Mouse (Mus musculus): Measurements from ENCODE around the gene 9530003J23Rik. TPM values are rescaled to one million over a fixed set of nuclear protein-coding genes. Genes with fewer than 3 reads are reported as not detected.
"Not testable (repeated sequence)": the region's sequence is repeated elsewhere in the genome, so short reads cannot be mapped to it uniquely, and the experiment has no call there.

9530003J23Rik gene
- total RNA-seq (2021): not detected

- no peak for DNase-seq
Observed at GRCm38 (mm10) chr10:117238603-117239002, at the start of gene 9530003J23Rik. 9530003J23Rik (minus strand) TSS chr10:117238703.

DNA sequence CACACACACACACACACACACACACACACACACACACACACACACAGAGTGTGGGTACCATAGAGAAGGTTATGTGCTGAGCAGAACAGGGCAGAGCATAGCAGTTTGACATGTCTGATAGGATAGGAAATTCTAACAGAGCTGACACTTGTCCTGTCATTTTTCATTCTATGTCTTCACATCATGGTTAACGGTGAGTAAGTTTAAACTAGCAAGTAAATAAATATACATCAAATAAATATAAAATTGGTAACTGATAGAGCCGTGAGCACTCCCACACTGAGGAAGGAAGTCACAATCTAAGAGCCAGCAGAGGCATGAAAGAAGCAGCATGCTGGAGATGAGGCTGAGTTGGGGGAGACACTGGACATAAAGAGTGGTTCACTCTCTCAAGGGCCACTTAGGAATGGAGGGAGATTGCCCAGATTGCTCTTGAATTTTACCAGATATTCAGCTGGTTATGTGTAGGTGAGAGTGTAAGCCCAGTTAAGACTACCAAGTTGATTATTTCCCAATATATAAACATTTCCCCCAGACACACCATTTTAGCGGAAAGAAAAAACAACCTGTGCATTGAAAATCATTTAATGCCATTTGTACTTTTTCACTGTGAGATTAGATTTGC, 48.8 kb upstream of the 9530003J23Rik start:
- no peak for DNase-seq

GRCm38 (mm10) chr10:117286366-117286970, 48.0 kb upstream of the 9530003J23Rik start:
- no peak for DNase-seq

DNA sequence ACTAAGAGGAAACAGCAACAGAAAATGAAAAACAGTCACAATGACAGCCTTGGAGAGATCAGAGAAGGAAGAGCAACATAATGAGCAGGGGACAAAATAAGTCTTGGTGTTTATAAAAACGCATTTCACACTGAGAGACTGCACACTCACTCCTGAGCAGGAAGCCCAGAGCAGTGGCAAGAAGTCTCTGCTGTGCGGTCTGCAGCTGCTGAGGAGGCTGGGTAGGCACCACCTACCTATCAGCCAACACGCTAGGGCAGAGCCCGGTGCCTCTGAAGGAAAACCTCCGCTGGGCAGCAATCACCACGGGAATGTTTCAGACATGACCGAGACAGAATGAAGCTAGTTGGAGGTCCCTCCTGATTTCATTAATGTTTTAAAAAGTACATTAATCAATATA, 47.1 kb upstream of the 9530003J23Rik start:
- DNase-seq: not testable (repeated sequence)

- no peak for DNase-seq
Observed at GRCm38 (mm10) chr10:117284578-117285520, 46.3 kb upstream of the 9530003J23Rik start.

DNA sequence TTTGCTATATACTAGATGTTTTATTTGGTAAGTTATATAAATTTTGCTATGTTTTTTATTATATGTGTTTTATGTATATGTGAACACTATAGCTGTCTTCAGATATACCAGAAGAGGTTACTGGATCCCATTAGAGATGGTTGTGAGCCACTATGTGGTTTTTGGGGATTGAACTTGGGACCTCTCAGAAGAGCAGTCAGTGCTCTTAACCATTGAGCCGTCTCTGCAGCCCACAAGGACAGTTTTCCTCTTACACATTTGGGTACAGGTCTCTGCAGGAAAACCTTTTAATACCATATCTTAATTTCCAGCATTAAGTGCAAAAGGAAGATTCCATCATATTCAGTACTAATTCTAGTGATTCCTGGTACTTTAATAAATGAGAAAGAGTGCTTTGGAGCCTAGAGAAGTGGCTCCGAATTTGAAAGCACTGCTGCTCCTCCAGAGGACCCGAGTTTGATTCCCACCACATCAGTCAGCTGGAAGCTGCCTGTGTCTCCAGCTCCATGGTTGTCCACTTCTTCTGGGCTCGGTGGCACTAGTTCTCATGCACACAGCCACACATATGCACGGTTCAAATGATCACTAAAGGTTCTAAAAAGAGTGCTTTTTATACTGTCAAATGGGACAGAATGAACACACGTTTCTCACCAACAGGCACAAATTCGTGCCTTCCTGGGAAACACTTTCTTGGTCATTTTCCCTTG, 45.5 kb upstream of the 9530003J23Rik start:
- no peak for DNase-seq

DNA sequence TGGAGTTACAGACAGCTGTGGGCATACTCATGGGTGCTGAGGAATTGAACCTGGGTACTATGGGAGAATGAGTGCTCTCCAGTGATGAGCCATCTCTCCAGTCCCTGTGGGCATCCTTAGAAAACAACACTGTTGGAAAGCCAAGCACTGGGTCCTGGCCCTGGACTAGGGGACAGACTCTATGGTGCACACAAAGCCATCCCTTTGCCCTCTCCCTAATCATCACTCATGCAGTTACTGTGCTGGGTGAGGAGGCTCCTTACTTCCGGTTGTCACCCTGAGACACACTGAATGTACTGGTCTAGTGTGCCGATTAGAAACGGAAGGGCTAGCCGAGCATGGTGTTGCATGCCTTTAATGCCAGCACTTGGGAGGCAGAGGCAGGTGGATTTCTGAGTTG, 44.7 kb upstream of the 9530003J23Rik start:
- DNase-seq: not testable (repeated sequence)

DNA sequence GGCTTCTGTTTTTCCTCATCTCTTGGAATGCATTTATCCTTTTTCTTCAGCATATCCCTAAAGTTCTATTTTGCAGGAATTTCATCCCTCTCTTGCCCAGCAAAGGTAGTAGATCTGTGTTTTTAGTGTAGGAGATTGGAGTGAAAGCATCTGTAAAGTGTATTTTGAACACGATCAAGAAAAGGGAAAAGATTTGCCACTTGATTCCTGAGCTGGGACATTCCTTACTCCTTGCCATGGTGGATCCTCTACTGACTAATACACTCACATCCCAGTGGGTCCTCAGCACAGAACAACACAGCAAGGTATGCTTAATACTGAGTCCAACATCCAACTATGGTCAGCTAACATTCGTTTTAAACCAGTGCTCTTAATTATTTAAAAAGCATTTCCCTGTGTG, 44.0 kb upstream of the 9530003J23Rik start:
- DNase-seq: no peak

- DNase-seq: no peak
Observed at GRCm38 (mm10) chr10:117282049-117282448, 43.5 kb upstream of the 9530003J23Rik start, which contains the start of gene Lyz2. Lyz2 (minus strand) TSS chr10:117282321.

DNA sequence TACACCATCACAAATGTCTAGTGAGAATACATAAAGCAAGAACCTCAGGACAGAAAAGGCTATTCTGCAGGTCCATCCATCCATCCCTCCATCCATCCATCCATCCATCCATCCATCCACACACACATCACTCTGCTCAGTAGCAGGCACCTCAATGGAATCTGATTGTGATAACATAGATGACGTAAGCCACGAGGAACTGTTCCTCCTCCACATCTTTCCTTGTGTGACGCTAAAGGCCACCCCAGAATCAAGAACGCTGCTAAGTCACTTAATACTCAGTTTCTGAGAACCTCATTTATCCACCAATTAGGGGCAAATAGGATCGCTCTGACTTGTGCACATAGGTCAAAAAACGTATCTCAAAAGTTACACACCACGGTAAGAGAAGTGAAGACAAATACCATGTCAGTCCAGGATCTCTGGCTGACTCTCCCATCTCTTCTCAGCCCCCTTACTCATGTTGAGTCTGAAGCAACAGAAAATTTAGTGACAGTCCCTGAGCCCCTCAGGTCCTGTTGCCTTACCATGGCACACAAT, 42.9 kb upstream of the 9530003J23Rik start:
- no peak for DNase-seq

GRCm38 (mm10) chr10:117280000-117280399, 41.5 kb upstream of the 9530003J23Rik start:
- no peak for DNase-seq

GRCm38 (mm10) chr10:117278510-117278909, 40.0 kb upstream of the 9530003J23Rik start:
- DNase-seq: not testable (repeated sequence)

DNA sequence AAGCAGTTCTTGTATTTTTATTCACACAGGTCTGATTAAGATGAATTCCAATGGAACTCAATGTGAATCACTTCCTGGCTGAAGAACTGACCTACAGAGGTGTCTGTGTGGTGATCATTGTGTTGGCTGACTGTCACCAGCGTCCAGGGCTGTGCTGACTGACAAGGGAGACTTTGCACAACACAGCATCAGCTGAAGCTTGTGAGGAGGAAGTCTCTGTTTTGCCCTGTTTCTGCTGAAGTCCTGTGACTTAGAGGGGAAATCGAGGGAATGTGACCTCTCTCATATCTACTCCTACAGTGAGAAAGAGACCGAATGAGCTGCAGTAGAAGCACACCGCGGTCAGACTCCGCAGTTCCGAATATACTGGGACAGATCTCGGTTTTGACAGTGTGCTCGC, 39.3 kb upstream of the 9530003J23Rik start:
- not testable (repeated sequence) for DNase-seq

GRCm38 (mm10) chr10:117275681-117276369, 37.3 kb upstream of the 9530003J23Rik start:
- DNase-seq: no peak

GRCm38 (mm10) chr10:117274645-117275044, 36.1 kb upstream of the 9530003J23Rik start:
- not testable (repeated sequence) for DNase-seq

- no peak for DNase-seq
Observed at GRCm38 (mm10) chr10:117272023-117272422, 33.5 kb upstream of the 9530003J23Rik start.

DNA sequence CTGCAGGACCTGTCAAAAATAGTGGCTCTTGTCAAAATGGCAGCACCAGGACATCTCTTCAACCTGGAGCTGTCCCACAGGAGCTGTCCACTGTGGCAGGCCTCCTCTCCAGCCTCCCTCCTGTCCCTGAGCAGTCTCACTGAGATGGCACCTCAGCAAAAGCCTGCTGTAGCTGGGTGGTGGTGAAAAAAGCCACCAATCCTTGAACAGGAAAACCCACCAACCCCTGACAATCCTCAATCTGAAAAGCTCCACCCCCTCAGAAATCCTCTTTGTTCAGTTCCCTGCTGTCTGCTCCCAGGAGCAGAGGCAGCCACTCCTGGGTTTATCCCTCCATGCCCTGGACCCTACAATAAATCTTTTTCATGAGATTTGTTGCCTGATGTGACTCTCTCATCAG, 21.4 kb upstream of the 9530003J23Rik start:
- DNase-seq: no peak

- no peak for DNase-seq
Observed at GRCm38 (mm10) chr10:117235866-117236265, 2.6 kb downstream of the 9530003J23Rik start.

GRCm38 (mm10) chr10:117234825-117235224, 3.7 kb downstream of the 9530003J23Rik start:
- no peak for DNase-seq

- DNase-seq: no peak
Observed at GRCm38 (mm10) chr10:117229826-117230225, 8.7 kb downstream of the 9530003J23Rik start.

- DNase-seq: no peak
Observed at GRCm38 (mm10) chr10:117226002-117226401, 12.5 kb downstream of the 9530003J23Rik start.

Measured in layer of hippocampus, postnatal 36 days (tissue).